Mouse (Mus musculus) gastrocnemius, postnatal 4 days (tissue): Measurements from ENCODE around the gene Noxo1. TPM values are rescaled to one million over a fixed set of nuclear protein-coding genes. Genes with fewer than 3 reads are reported as not detected.
"Not testable (repeated sequence)": the region's sequence is repeated elsewhere in the genome, so short reads cannot be mapped to it uniquely, and the experiment has no call there.

ENCODE experiments used
- DNase-seq, 2 experiments: peaks; one replicate each; pipeline ENCODE4 v3.0.0; 2021 to 2022; ENCODE audit warnings: low spot score in 2 of 2, mixed read lengths in 2 of 2
- long read RNA-seq, 2 experiments: library from polyadenylated mRNA; stranded (forward); transcript quantifications; one replicate each; pipeline ENCODE4 v2.0.0; 2021
- total RNA-seq, 2 experiments: library from RNA; stranded (reverse); gene quantifications; 2 replicates each; pipeline ENCODE4 v1.2.3; 2021

The Noxo1 gene
- 1 to 10 TPM; 2.2 to 3.3 TPM for total RNA-seq
- long read RNA-seq, experiment 1, partial matches to known transcripts, result 1 of 4 reads
- long read RNA-seq, experiment 1, other reads (novel, unspliced or antisense), result 2 of 4 reads
- long read RNA-seq, experiment 2, partial matches to known transcripts, result 1 of 2 reads
- long read RNA-seq, experiment 2, other reads (novel, unspliced or antisense), result 1 of 2 reads

- peak; percentile 88 to 90 for DNase-seq
Measured at GRCm38 (mm10) chr17:24696011-24696697, at the start of gene Noxo1, which contains the start of gene Gfer. Gene Noxo1 (plus strand): TSS chr17:24696234. Gene Gfer (minus strand): TSS chr17:24696156.

- DNase-seq, result no peak
Measured at GRCm38 (mm10) chr17:24646381-24646780, 49.7 kb upstream of the Noxo1 start.

- no peak for DNase-seq
Measured at GRCm38 (mm10) chr17:24647493-24647892, 48.5 kb upstream of the Noxo1 start.

- no peak for DNase-seq
Measured at GRCm38 (mm10) chr17:24648731-24649377, 47.2 kb upstream of the Noxo1 start.

- DNase-seq, result peak in 1 of 2 experiments; percentile 60
Measured at GRCm38 (mm10) chr17:24649581-24650069, 46.4 kb upstream of the Noxo1 start.

- peak in 1 of 2 experiments; percentile 72 for DNase-seq
Measured at GRCm38 (mm10) chr17:24650070-24650616, 45.9 kb upstream of the Noxo1 start, which contains the start of gene Slc9a3r2. Gene Slc9a3r2 (minus strand): TSS chr17:24650327.

GRCm38 (mm10) chr17:24650766-24651165, 45.3 kb upstream of the Noxo1 start:
- DNase-seq, result no peak

- DNase-seq, result no peak
Measured at GRCm38 (mm10) chr17:24651835-24652234, 44.2 kb upstream of the Noxo1 start.

- peak; percentile 68 to 82 for DNase-seq
Measured at GRCm38 (mm10) chr17:24653967-24654710, 41.9 kb upstream of the Noxo1 start.

- no peak for DNase-seq
Measured at GRCm38 (mm10) chr17:24654969-24655368, 41.1 kb upstream of the Noxo1 start.

- DNase-seq, result no peak
Measured at GRCm38 (mm10) chr17:24658017-24658758, 37.8 kb upstream of the Noxo1 start, which contains the start of gene Npw. Gene Npw (minus strand): TSS chr17:24658457.

GRCm38 (mm10) chr17:24667011-24667410, 29.0 kb upstream of the Noxo1 start:
- DNase-seq, result not testable (repeated sequence)

- no peak for DNase-seq
Measured at GRCm38 (mm10) chr17:24667416-24667815, 28.6 kb upstream of the Noxo1 start.

- DNase-seq, result not testable (repeated sequence)
Measured at GRCm38 (mm10) chr17:24669214-24669544, 26.9 kb upstream of the Noxo1 start.

- peak; percentile 90 to 98 for DNase-seq
Measured at GRCm38 (mm10) chr17:24669545-24670245, 26.3 kb upstream of the Noxo1 start, which contains the start of gene Zfp598. Gene Zfp598 (plus strand): TSS chr17:24669687.

- no peak for DNase-seq
Measured at GRCm38 (mm10) chr17:24670246-24670844, 25.7 kb upstream of the Noxo1 start.

GRCm38 (mm10) chr17:24671346-24671745, 24.7 kb upstream of the Noxo1 start:
- no peak for DNase-seq

GRCm38 (mm10) chr17:24672141-24672540, 23.9 kb upstream of the Noxo1 start:
- no peak for DNase-seq

GRCm38 (mm10) chr17:24674277-24674676, 21.8 kb upstream of the Noxo1 start:
- no peak for DNase-seq
